Mouse (Mus musculus) testis, adult 2 months (tissue): ENCODE measurements around the gene Foxo3. TPM values are rescaled to one million over a fixed set of nuclear protein-coding genes. Genes with fewer than 3 reads are reported as not detected.

Experiments
- H3K27ac ChIP-seq: fragments of 200-500 bp; 2 replicates; pipeline ENCODE4 v1.5.1; 2012; ENCODE audit warnings: low read depth, low read length; ENCODE audit not compliant: control insufficient read depth, insufficient read depth
- H3K27me3 ChIP-seq: fragments of 200-500 bp; 2 replicates; pipeline ENCODE4 v1.6.1; 2012; ENCODE audit warnings: mild to moderate bottlenecking, low read length, moderate library complexity; ENCODE audit not compliant: control insufficient read depth, insufficient read depth
- H3K36me3 ChIP-seq: fragments of 200-500 bp; 2 replicates; pipeline ENCODE4 v1.6.1; 2012; ENCODE audit warnings: mild to moderate bottlenecking, low read length; ENCODE audit not compliant: control insufficient read depth, insufficient read depth
- H3K4me1 ChIP-seq: fragments of 200-500 bp; 2 replicates; pipeline ENCODE4 v1.6.1; 2012; ENCODE audit warnings: low read length; ENCODE audit not compliant: control insufficient read depth, insufficient read depth
- H3K4me3 ChIP-seq: fragments of 200-500 bp; 2 replicates; pipeline ENCODE4 v1.5.1; 2012; ENCODE audit warnings: low read depth, mild to moderate bottlenecking, low read length, moderate library complexity, mixed read lengths; ENCODE audit not compliant: control insufficient read depth
- CTCF ChIP-seq: fragments of 200-500 bp; IDR thresholded peaks from 2 replicates; pipeline ENCODE4 v1.5.1; 2012; ENCODE audit warnings: low read depth, mild to moderate bottlenecking, inconsistent platforms, low read length, moderate library complexity; ENCODE audit not compliant: control insufficient read depth, insufficient read depth, insufficient replicate concordance
- POLR2A ChIP-seq: fragments of 200-500 bp; IDR thresholded peaks from 2 replicates; pipeline ENCODE4 v1.6.1; 2012; ENCODE audit warnings: low read depth, mild to moderate bottlenecking, inconsistent platforms, low read length, moderate library complexity; ENCODE audit not compliant: control insufficient read depth
- polyA plus RNA-seq: library from polyadenylated mRNA; depleted of rRNA; stranded (reverse); fragments of >200 nt; gene quantifications from 2 replicates; pipeline ENCODE4 v1.2.3, GENCODE M21; 2012; rRNA removed

Gene Foxo3
- polyA plus RNA-seq, result 9.8 and 9.9 TPM in 2 replicates

DNA sequence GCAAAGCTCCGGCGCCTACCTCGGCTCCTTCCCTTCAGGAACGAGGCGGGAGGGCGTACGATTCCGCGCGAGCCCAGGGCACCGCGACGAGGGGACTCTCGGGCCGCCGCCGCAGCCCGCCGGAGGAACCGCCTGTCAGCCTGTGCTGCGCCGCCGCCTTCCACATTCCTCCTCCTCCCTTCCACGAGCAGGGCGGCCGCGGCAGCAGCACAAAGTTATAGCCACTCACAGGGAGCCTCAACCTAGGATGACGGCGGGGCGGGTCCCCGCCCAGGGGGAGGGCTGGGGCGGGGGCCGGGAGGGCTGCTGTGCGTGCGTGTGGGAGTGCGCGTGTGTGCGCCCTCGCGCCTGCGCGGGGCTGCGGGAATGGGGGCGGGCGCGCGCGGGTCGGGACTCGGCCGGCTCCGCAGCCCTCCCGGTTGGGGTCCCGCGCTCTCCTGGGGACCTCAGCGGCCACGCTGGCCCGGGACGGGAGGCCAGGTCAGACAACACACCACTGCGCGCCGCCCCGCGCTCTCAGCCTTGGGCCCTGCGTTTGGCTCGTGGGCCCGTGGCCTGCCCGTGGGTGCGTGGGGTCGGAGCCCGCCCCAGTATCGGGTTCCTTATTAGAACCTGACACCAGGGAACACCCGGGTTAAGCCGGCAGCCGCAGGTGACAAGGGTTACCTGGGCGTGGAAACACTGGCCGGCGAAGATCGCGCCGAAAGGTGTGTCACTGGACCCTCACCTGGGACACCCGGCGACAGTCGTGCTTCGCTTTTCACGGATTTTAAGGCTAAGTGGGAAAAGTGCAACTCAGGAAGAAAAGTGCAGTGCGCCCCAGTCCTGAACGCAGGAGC lies at the start of gene Foxo3:
Gene Foxo3 (minus strand): TSS at position 249 of the 839 bp plus-strand sequence.
- Histone ChIP-seq H3K4me1 (peaks cover 26% of the 10 kb centered on the region), H3K27me3 (no peaks in the 10 kb centered on the region), H3K27ac (peak within 1 kb of the TSS; percentile 75), H3K36me3 (no peaks in the 10 kb centered on the region), H3K4me3 (peak within 1 kb of the TSS; percentile 91)
- TF ChIP-seq CTCF, result no peak
- peak; percentile 77 for TF ChIP-seq POLR2A

DNA sequence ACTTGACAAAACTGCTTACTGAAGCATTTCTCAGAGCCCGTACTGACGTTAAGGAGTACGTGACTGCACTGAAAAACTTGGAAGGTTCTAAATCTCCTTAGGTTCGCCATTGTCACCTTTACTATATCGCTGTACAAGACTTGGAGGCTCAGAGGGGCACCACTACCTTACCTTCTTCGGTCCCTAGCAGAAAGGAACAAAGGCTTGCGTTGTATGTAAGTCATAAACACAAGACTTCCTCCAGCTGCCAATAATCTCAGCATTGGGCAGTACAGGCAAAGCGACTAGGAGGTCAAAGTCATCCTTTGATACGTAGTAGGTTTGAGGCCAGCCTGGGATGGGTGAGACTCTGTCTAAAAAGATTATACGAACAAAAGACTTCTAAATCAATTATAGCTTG lies 48.8 kb upstream of the Foxo3 start:
- Histone ChIP-seq H3K36me3 (no peaks in the 10 kb centered on the region), H3K27ac (no peak overlapping the region), H3K4me3 (no peak overlapping the region)

DNA sequence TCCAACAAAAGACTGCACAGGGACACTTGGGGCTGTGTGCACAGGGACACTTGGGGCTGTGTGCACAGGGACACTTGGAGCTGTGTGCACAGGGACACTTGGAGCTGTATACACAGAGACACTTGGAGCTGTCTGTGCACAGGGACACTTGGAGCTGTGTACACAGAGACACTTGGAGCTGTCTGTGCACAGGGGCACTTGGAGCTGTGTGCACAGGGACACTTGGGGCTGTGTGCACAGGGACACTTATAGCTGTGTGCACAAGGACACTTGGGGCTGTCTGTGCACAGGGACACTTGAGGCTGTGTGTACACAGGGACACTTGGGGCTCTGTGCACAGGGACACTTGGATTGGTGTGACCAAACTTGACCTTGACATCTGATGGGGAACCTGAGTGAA lies 47.4 kb upstream of the Foxo3 start:
- Histone ChIP-seq H3K27ac (no peak overlapping the region), H3K4me1 (no peaks in the 10 kb centered on the region), H3K36me3 (no peaks in the 10 kb centered on the region), H3K27me3 (no peaks in the 10 kb centered on the region), H3K4me3 (no peak overlapping the region)
- TF ChIP-seq POLR2A (no peak), CTCF (no peak)

More for the DNA sequence above, 48.8 kb upstream of the Foxo3 start:
- Histone ChIP-seq H3K27me3 (no peaks in the 10 kb centered on the region), H3K4me1 (no peaks in the 10 kb centered on the region)
- TF ChIP-seq CTCF (no peak), POLR2A (no peak)

DNA sequence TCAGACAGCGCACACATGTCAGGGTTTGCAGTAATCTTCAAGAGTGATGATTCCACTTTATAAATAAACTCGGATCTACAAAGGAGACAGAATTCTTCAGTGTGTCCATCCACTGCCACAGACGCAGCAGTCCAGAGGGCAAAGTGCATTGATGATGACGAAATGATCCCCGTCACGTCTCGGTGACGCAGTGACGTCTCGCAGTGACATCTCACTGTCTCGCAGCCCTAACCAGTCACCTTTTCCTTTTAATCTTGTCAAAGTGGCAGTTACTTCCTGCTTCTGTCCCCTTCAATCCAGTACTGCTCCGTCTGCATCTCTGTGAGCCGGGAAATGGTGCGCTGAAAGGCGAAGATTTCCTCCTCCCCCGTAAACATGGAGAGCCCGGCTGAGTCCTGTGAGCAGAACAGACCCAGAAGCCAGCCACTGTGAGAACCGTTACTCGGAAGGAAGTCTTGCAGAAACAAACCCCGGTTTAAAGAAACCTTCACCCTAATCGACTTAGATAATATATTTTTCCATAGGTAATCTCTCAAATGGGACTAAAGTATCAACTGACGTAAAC lies 36.7 kb upstream of the Foxo3 start:
- TF ChIP-seq CTCF (no peak), POLR2A (no peak)
- no peak overlapping the region for H3K27ac ChIP-seq
- H3K36me3 ChIP-seq, result no peaks in the 10 kb centered on the region
- H3K4me3 ChIP-seq, result peak overlapping the region; percentile 25
- peaks cover 11% of the 10 kb centered on the region for H3K4me1 ChIP-seq
- no peaks in the 10 kb centered on the region for H3K27me3 ChIP-seq

DNA sequence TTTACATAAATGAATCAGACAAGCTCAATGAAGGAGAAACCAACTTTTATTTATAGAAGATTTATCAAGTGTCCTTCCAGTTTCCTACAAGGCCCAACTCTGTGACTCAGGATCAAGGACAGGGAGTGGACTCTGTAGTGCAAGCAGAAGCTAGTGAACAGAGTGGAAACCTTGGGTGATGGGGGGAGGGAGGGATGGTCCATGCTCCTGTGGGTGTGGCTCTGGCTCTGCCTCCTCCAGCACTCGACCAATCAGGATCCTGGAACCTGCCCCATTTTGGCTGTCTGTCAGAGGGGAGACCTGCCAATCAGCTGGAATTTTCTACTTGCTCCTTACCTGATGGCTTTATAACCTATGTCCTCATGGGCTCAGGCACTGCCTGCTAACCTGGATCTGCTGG lies 36.0 kb upstream of the Foxo3 start:
- no peak overlapping the region for H3K27ac ChIP-seq
- TF ChIP-seq CTCF (no peak), POLR2A (no peak)
- H3K27me3 ChIP-seq, result no peaks in the 10 kb centered on the region
- no peak overlapping the region for H3K4me3 ChIP-seq
- H3K4me1 ChIP-seq, result peaks cover 16% of the 10 kb centered on the region
- H3K36me3 ChIP-seq, result no peaks in the 10 kb centered on the region

DNA sequence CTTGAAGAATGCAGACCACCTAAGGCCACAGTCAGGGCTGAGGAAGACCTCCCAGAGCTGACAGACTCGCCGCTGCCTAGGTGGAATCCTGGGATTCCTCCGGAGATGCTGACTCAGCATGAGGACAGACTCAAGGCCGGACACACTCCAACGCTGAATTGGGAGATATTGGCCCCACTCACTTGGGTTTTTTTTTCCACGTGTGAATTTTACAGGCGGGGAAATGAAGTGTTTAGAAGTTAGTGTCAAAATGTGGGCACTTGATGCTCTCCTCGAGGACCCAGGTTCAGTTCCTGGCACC lies 32.1 kb upstream of the Foxo3 start:
- no peak for TF ChIP-seq POLR2A
- TF ChIP-seq CTCF, result no peak
- peaks cover 18% of the 10 kb centered on the region for H3K4me1 ChIP-seq
- no peaks in the 10 kb centered on the region for H3K36me3 ChIP-seq
- peak overlapping the region; percentile 45 for H3K4me3 ChIP-seq
- H3K27me3 ChIP-seq, result no peaks in the 10 kb centered on the region
- H3K27ac ChIP-seq, result no peak overlapping the region

DNA sequence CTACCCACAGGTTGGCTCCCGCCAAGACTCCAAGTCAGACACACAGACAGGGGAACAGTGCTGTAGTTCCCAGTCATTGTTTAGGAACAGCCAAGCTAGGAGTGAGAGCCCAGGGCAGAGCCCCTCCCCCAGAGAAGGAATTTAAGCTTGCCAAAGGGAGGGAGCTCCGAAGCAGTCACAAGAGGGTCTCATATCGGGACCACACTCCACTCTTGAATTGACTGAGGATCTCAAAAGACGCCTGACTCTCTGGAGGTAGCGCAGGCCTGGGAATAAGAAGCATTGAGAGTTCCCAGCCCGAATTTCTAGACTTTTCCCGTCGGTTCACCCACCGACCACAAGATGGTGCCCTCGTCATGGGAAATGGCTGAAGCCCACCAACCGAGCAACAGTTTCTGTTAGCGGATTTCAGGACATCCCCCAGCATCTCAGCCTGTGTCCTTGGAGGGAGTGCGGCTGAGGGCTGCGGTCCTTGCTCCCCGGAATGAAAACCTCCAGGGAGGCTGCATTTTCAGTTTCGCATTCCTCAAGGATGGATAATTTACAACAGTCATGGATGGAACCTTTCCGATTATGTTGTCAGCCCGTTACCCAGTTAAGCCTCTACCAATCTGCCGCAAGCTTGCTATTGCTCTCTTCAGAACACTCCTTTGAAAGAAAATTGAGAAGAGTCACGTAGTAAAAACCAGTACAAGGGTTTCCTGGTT lies 31.6 kb upstream of the Foxo3 start:
- H3K27me3 ChIP-seq, result no peaks in the 10 kb centered on the region
- H3K27ac ChIP-seq, result no peak overlapping the region
- H3K36me3 ChIP-seq, result no peaks in the 10 kb centered on the region
- H3K4me3 ChIP-seq, result peak overlapping the region; percentile 45
- peaks cover 18% of the 10 kb centered on the region for H3K4me1 ChIP-seq
- TF ChIP-seq CTCF (peak; percentile 75), POLR2A (no peak)
